Mouse (Mus musculus): ENCODE results near the gene Ces1c.

The Ces1c gene

DNA sequence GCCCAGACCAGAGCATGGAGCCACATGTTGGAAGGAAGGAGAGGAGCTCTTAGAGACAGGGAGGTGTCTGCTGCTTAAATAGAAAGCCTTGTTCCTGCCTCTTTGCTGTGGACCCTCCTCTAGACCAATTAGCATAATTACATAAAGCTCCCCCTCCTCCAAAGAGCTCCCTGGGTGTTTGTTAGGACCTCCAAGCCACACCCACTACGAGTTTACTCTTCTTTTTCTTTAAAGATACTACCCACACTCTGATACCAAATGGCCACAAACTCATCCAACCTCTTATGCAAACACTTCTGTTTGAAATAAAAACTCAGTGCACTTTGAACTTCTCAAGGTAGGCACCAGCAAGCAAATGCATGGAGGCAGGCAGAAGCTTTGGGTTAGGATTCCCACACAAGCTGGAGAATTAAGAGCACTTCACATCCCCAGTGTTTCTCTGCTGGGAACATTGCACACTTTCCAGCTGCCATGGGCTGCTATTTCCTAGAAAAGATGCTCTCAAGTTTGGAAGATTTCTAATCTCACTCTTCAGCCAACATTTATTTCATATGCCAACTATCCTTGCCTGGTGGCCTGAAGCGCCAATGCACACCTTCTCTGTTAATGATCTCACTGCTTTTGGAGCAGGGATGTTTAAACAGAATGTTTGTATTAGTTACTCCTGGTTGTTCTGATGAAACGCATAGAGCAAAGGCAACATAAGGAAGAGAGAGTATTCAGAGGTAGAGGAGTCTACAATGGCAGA, at the start of gene Ces1c:
Gene Ces1c (minus strand): TSS at position 51 of the 748 bp plus-strand sequence.
- DNase-seq (ENCODE audit: low spot score) = no peak

DNA sequence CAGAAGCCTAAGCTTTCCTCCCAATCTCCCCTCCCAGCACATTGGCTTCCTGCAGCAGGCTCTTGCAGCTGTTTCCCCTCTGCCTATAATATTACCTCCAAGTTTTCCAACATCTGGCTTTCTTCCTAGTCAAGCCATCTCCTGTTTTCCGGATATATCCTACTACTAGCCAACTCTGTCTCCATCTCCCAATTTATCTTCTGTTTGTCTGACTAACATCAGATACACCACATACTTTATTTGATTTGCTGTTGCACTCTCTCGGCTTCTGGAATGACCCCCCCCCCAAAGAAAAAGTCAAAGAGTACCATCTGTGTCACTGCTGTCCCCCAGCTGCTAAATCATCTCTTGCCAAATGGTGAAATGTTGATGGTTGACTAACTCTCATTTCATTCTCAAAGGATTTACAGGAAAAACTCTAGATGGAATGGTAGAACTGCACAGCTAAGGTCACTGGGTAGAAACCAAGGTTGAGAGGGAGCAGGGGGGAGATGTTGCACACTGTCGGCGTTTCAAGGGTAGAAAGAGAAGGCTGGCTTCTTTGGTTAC, 49.6 kb upstream of the Ces1c start:
- DNase-seq (ENCODE audit: low spot score) = no peak

DNA sequence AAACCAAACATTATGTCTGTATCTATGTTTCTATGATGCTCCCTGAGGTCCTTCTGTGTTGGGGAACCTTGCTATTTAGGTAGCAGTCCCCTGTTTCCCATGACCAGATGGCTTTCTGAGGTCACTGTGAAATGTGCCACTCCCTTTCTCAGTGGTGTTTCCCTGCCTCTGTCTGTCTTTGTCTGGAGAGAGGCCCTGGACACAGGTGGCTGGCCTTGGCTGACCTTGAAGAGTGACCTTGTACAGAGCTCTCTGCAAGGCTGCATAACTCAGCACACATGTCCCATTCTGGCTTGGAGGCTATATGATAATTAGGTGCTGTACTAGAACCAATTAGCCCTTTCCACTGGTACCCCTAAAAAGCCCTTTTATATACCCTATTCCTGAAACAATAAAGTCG, 45.5 kb upstream of the Ces1c start:
- DNase-seq (ENCODE audit: low spot score) = no peak

DNA sequence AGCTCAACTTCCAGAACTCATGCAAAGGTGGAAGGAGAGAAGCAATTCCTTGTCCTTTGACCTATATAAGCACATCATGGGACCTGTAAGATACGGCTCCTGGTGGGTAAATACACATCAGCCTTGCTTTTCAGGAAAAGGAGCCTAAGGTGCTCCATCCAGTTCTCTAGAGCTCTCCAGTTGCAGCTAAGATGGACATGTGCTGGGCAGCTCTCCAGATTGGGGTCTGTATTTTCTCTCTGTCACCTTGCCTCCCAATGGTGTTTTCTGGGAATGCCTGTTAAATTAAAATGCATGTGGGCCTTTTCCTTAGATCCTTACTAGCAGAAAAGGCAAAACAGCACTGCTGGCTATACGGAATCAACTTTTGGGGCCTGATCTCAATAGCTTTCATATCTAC, 43.5 kb upstream of the Ces1c start:
- no peak for DNase-seq (ENCODE audit: low spot score)

DNA sequence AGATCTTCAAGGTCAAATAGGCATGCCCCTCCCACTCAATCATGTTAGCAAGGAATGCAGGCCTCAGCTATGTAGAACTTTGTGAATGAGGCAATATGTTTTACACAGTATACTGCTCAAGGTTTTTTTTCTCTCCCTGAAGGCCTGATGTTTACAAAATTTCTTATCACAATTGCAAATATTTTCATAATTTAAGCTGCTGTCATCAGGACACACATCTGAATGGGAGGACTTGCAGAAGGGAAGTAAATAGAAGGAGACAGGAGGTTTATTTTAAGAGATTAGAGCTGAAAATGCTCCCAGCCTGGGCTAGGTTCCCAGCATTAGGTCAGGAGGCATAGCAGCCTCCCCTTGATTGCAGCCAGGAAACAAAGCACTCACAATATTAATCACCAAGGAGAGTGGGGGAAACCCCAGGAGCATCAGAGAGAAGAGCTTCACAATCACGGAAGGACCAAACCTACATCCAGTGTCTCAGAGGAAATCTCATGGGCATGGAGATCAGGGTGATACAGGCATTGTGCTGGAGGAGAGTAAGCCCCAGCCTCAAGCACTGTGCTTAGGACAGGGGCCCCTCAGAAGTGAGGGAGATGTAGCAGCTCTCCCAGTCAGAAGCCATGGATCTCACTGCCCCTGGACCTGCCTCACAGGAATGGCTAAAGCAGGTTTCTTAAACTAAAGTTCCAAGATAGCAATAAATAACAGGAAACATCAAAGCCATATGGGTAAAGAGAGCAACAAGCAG, 40.9 kb upstream of the Ces1c start:
- no peak for DNase-seq (ENCODE audit: low spot score)

DNA sequence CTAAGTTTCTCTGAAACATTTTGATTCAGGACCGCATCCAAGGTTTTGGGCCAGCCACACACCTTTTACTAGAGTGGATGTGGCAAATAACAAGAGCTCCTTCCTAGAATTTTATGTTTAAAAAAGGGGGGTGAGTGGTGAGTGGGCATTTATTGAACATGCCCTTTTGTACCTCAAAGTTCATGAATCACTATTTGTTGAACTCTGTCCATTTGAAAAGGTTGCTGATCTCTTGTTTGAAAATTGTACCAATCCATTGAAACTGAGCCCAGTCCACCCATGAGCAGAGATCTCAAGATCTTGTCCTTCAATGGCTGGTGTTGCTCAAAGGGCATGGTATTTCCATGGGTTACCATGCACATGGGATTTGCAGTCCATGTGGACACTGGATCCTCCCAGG, 32.3 kb upstream of the Ces1c start:
- DNase-seq (ENCODE audit: low spot score) = no peak

DNA sequence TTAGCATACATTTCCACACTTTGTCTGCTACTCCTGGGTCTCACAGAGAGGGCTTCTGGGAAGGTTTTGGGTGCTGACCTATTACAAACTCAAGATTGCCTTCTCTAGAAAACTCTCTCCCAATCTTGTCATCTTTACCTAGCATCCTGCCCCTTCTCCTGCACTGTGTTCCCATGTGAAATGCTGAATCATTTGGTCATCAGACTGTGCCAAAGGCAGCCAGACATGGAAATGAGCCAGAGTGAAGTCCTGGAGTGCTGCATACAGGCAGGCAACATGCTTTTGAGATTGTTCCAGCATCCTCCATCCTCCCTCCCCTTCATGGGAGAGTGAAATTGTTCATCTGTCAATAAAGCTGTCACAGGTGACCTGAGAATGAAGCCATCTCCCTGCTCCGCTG, 20.3 kb upstream of the Ces1c start:
- no peak for DNase-seq (ENCODE audit: low spot score)

DNA sequence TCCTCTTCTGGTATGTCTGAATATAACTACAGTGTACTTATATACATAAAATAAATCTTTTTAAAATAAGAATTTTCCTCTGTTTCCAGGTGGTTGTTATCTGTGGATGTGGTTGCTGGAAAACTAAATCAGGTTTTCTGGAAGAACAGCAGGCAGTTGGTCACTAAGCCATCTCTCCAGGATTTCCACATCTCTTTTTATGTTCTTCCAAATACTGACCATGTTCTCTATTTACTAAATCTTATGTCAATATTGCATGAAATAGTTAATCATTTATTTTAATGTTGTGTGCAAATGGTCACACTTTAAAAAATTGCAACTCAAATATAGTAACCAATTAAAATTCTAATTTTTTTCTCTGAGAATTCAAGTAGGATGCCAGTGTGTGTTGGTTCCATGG, 16.2 kb upstream of the Ces1c start:
- DNase-seq (ENCODE audit: low spot score) = no peak

DNA sequence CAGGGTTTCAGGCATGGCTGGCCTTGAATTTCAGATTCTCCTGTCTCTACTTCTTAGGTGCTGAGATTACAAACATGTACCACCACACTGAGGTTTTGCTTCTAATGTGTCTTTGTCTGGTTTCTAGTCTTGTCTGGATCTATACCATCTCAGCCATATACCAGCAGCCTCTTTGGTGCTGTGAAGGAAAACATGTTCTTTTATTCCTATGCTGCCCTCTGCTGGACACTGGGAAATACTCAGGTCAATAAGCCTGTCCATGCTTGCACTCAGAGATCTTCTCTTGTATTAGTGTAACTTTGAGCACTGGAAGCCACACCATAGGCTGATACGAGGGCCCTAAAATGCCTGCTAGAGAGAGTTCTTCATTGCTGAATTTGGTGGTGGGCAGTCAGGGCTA, 9.6 kb upstream of the Ces1c start:
- no peak for DNase-seq (ENCODE audit: low spot score)

DNA sequence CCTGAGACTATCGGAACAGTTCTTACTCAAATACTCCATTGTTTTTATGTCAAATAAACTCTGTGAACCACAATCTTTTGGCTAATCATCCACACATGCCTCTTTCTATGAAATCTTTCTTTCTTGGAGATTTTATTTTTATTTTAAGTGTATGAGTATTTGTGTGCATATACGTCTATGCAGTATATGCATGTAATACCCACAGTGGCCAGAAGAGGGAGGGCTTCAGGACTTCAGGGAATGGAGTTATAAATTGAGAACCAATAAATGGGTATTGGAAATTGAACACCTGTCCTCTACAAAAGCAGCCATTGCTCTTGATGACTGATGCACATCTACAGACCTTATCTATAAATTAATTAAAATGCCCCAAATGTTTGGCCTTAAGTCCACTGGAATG, 1.1 kb upstream of the Ces1c start:
- DNase-seq (ENCODE audit: low spot score) = no peak

DNA sequence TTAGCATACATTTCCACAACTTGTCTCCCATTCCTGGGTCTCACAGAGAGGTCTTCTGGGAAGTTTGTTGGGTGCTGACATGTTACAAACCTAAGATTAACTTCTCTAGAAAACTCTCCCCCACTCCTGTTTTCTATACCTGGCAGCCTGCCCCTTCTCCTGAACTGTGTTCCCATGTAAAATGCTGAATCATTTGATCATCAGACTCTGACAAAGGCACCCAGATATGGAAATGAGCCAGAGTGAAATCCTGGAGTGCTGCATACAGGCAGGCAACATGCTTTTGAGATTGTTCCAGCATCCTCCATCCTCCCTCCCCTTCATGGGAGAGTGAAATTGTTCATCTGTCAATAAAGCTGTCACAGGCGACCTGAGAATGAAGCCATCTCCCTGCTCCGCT, 4.6 kb downstream of the Ces1c start:
- no peak for DNase-seq (ENCODE audit: low spot score)

DNA sequence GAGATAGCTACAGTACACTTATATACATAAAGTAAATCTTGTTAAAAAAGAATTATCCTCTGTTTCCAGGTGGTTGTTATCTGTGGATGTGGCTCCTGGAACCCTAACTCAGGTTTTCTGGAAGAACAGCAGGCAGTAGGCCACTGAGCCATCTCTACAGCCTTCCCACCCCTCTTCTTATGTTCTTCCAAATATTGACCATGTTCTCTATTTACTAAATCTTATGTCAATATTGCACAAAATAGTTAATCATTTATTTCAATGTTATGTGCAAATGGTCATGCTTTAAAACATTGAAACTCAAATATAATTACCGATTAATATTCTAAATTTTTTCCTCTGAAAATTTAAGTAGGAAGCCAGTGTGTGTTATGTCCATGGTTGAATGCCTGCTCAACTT, 9.1 kb downstream of the Ces1c start:
- no peak for DNase-seq (ENCODE audit: low spot score)

DNA sequence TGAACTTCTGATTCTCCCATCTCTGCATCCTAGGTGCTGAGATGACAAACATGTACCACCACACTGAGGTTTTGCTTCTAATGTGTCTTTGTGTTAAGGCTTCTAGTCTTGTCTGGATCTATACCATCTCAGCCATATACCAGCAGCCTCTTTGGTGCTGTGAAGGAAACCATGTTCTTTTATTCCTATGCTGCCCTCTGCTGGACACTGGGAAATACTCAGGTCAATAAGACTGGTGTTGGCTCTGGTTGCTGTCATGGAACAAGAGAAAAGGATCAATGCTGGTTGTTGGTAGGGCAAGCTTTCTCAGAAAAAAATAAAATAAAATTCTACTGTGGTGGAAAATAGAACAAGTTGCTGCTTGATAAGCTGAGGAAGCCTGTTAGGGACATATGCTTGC, 35.7 kb downstream of the Ces1c start:
- DNase-seq (ENCODE audit: low spot score) = no peak

DNA sequence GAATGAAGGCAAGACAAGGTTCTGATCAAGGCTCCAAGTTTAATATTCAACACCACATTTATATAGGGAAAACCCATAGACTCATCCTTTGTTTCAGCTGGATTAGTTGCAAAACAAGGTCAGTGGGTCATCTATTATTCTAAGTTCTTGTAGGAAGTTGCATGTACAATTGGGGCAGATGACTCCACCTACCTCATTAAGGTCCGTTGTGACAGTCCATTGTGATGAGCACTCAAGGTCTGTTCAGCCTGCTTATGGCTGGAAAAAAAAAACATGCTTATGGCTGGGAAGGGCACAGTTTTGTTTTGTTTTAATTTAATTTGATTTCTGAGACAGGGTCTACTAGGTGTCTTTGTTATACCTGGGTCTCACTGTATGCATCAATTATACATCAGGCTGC, 39.8 kb downstream of the Ces1c start:
- no peak for DNase-seq (ENCODE audit: low spot score)

DNA sequence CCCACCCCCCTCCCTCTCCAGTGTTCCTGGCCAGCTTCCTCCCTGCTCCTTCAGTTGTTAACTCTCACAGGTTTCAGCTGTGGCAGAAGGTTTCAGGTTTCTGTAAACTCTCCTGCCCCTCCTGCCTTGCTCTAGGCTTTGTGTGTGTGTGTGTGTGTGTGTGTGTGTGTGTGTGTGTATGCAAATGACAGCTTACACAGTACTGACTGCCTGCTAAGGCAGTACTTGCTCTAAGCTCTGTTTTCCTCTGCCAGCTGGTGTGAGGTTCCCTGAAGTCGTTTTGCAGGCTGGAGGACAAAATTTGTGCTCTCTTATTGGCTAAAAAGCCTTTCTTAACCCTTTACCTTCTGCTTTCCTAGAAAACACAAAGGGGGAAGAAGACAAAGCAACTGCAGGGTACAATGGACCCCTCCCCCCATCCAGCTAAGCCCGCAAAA, 42.4 kb downstream of the Ces1c start:
- no peak for DNase-seq (ENCODE audit: low spot score)

DNA sequence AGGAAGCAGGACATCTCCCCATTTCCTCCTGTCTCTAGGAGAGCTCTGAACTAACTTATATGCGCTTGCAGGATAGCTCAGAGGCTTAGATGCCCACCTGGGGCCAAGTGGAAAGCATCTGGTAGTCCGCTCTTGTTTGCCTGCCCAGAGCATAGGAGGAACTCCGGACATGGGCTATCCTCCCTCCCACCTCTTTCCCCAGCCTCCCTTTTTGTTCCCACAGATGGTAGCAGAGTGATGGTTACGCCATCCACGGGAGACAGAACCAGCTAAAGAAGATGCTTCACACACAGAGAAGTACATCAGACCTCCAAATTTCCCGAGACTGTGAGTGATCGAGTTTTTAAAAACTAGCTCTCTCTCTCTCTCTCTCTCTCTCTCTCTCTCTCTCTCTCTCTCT, 42.9 kb downstream of the Ces1c start:
- DNase-seq (ENCODE audit: low spot score) = no peak

DNA sequence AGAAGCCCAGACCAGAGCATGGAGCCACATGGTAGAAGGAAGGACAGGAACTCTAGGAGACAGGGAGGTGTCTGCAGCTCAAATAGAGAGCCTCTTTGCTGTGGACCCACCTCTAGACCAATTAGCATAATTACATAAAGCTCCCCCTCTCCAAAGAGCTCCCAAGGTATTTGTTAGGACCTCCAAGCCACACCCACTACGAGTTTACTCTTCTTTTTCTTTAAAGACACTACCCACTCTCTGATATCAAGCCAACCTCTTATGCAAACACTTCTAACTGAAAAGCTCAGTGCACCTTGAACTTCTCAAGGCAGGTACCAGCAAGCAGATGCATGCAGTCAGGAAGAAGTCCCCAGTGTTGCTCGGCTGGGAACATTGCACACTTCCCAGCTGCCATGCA, 51.2 kb downstream of the Ces1c start, which contains the start of gene Ces1b:
Gene Ces1b (minus strand): TSS at position 131 of the 400 bp plus-strand sequence.
- no peak for DNase-seq (ENCODE audit: low spot score)

DNA sequence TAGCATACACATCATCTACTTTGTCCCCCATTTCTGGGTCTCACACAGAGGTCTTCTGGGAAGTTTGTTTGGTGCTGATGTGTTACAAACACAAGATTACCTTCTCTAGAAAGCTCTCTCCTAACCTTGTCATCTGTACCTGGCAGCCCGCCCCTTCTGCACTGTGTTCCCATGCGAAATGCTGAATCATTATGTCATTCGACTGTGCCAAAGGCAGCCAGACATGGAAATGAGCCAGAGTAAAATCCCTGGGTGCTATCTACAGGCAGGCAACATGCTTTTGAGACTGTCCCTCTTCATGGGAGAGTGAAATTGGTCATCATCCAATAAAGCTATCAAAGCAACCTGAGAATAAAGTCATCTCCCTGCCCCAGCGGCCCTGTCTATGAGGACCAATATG, 55.8 kb downstream of the Ces1c start:
- DNase-seq (ENCODE audit: low spot score) = no peak

DNA sequence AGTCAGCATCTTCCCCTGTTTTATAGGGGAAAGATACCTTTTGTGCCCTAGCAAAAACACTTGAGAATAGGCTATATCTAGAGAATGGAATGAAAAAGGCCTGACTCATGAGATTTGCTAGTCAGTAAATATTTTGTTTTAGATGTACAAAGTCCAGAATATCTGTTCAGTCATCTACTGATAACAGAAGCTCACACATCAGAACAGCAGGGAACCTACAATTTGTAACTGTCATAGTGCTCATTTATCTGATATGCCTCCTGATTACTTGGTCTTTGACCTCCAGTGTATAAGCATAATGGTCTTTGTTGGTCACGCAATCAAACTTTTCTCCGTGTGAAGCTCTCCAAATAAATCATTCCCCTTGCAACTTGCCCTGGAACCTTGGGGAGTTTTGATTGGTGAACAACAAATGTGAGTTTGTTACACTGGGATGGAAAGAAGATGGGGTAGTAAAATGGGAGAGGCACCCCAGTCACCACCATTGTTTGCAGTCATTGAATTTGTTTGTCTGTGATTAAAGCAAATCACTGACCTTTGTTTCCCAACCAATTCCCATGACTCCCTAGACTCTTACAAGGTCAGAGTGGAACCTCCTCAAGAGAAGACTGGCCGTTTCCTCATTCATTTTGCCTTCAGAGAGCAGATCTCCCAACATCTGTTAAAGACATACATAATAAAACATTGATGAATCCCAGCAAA, 67.5 kb downstream of the Ces1c start:
- no peak for DNase-seq (ENCODE audit: low spot score)

DNA sequence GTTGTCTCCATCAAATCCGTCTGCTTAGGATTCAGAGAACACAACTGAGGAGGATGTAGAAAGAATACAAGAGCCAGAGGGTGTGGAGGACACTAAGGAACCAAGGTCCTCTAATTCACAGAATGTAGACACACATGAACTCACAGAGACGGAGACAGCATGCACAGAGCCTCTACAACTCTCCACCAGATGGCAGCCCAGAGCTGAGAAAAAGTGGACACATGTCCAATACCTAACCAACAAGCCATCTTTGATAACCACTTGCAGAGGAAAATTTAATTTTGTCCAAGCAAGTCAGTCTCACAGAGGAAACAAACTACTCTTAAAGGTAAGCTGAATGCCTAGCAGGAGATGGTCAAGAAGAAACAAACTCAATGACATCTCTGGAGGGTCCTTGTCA, 71.9 kb downstream of the Ces1c start:
- DNase-seq (ENCODE audit: low spot score) = peak; percentile 18

DNA sequence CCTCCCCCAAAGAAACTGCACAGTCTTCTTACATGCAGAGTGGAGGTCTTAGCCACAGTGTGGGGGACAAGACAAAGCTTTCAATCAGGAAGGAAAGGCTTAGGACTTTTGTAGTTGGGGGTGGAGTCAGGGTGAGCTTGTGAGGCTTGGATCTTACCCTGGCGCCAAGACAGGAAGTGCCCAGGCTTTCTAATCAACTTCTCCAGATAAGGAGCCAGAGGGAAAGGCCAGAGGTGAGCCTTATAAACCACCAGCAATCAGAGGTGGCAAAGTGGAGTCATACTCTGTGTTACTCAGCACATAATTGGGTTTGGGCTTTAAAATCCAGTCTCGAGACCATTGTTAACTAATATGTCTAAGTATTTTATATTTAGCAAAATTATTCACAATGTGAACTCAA, 75.8 kb downstream of the Ces1c start:
- DNase-seq (ENCODE audit: low spot score) = no peak
